Mouse (Mus musculus) CH12.LX (cell line): Measurements from ENCODE around the gene Maml1. TPM values are rescaled to one million over a fixed set of nuclear protein-coding genes. Genes with fewer than 3 reads are reported as not detected.

Experiments used
- DNase-seq: peaks from one replicate; pipeline ENCODE4 v3.0.0-alpha.2; 2013; ENCODE audit errors: extremely low read depth
- H3K27ac ChIP-seq: 2 replicates; pipeline ENCODE4 v1.5.1; 2012; ENCODE audit warnings: low read depth, mild to moderate bottlenecking, control low read depth, moderate library complexity; ENCODE audit not compliant: insufficient read depth
- H3K27me3 ChIP-seq: replicated peaks from 2 replicates; pipeline ENCODE3; 2012; ENCODE audit warnings: inconsistent platforms
- H3K36me3 ChIP-seq, 2 experiments: replicated peaks in 1 of 2; 2 replicates each; pipeline versions ENCODE3 to v1.6.1; 2012; ENCODE audit warnings: inconsistent platforms in 1 of 2, low read length in 1 of 2, mild to moderate bottlenecking in 1 of 2, mixed read lengths in 1 of 2, moderate library complexity in 1 of 2; ENCODE audit not compliant: control insufficient read depth in 1 of 2, insufficient read depth in 1 of 2
- H3K4me1 ChIP-seq, 2 experiments: 2 replicates each; pipeline ENCODE4 v1.6.1; 2012; ENCODE audit warnings: inconsistent platforms in 1 of 2, moderate library complexity in 1 of 2; ENCODE audit not compliant: insufficient read depth in 2 of 2, control insufficient read depth in 1 of 2
- H3K4me2 ChIP-seq: 2 replicates; pipeline ENCODE4 v1.6.1; 2012; ENCODE audit warnings: low read depth, mild to moderate bottlenecking, control low read depth; ENCODE audit not compliant: poor library complexity, insufficient read depth, severe bottlenecking
- H3K4me3 ChIP-seq, 3 experiments: fragments of 150-350 bp in 1 of 3; sonication (generic) in 1 of 3; replicated peaks in 1 of 3; 2 replicates each; pipeline versions ENCODE3 to v1.5.1; 2011 to 2012; ENCODE audit warnings: low read depth in 2 of 3, low read length in 2 of 3, mild to moderate bottlenecking in 2 of 3, moderate library complexity in 2 of 3, control low read depth in 1 of 3, improper control_type of control experiment in 1 of 3, inconsistent platforms in 1 of 3, mixed read lengths in 1 of 3; ENCODE audit not compliant: poor library complexity in 1 of 3
- H3K79me2 ChIP-seq: replicated peaks from 2 replicates; pipeline ENCODE4 v1.6.1; 2012; ENCODE audit warnings: mild to moderate bottlenecking, moderate library complexity; ENCODE audit not compliant: control insufficient read depth, poor library complexity, insufficient read depth, severe bottlenecking; ENCODE audit errors: extremely low read depth
- H3K9ac ChIP-seq: 2 replicates; pipeline ENCODE4 v1.6.1; 2012; ENCODE audit warnings: low read depth, mild to moderate bottlenecking, control low read depth, moderate library complexity; ENCODE audit not compliant: insufficient read depth
- H3K9me3 ChIP-seq: replicated peaks from 2 replicates; pipeline ENCODE3; 2012; ENCODE audit warnings: low read length, inconsistent platforms, mixed read lengths
- BHLHE40 ChIP-seq: IDR thresholded peaks from 2 replicates; pipeline ENCODE4 v1.6.1; 2011; ENCODE audit warnings: mild to moderate bottlenecking, low read depth, low read length, improper control_type of control experiment
- CHD1 ChIP-seq: IDR thresholded peaks from 2 replicates; pipeline ENCODE4 v1.6.1; 2012; ENCODE audit warnings: low read depth, low read length, improper control_type of control experiment, inconsistent platforms
- CHD2 ChIP-seq: IDR thresholded peaks from 2 replicates; pipeline ENCODE4 v1.6.1; 2011; ENCODE audit warnings: low read length, improper control_type of control experiment
- ELF1 ChIP-seq: IDR thresholded peaks from 2 replicates; pipeline ENCODE4 v1.6.1; 2014; ENCODE audit warnings: low read depth, mild to moderate bottlenecking, inconsistent platforms, low read length, improper control_type of control experiment
- EP300 ChIP-seq: IDR thresholded peaks from 2 replicates; pipeline ENCODE4 v1.6.1; 2011; ENCODE audit warnings: low read length, improper control_type of control experiment
- HCFC1 ChIP-seq: IDR thresholded peaks from 2 replicates; pipeline ENCODE4 v1.6.1; 2012; ENCODE audit warnings: low read depth, mild to moderate bottlenecking, inconsistent platforms, low read length, improper control_type of control experiment
- IRF4 ChIP-seq: IDR thresholded peaks from 2 replicates; pipeline ENCODE4 v1.6.1; 2014; ENCODE audit warnings: low read depth, mild to moderate bottlenecking, inconsistent platforms, low read length, improper control_type of control experiment
- JUN ChIP-seq: IDR thresholded peaks from 2 replicates; pipeline ENCODE4 v1.6.1; 2011; ENCODE audit warnings: low read depth, mild to moderate bottlenecking, low read length, improper control_type of control experiment, moderate library complexity; ENCODE audit not compliant: insufficient read depth
- JUND ChIP-seq: conservative IDR thresholded peaks from 2 replicates; pipeline ENCODE4 v1.6.1; 2011; ENCODE audit warnings: low read depth, low read length, improper control_type of control experiment
- KAT2A ChIP-seq: IDR thresholded peaks from 2 replicates; pipeline ENCODE4 v1.6.1; 2012; ENCODE audit warnings: low read length, improper control_type of control experiment, inconsistent platforms; ENCODE audit not compliant: insufficient replicate concordance
- MAX ChIP-seq: IDR thresholded peaks from 2 replicates; pipeline ENCODE4 v1.6.1; 2011; ENCODE audit warnings: low read length, improper control_type of control experiment
- MXI1 ChIP-seq: IDR thresholded peaks from 2 replicates; pipeline ENCODE4 v1.6.1; 2011; ENCODE audit warnings: mild to moderate bottlenecking, low read depth, low read length, improper control_type of control experiment
- NRF1 ChIP-seq: IDR thresholded peaks from 2 replicates; pipeline ENCODE4 v1.6.1; 2014; ENCODE audit warnings: low read depth, mild to moderate bottlenecking, inconsistent platforms, low read length, improper control_type of control experiment, moderate library complexity
- PAX5 ChIP-seq: IDR thresholded peaks from 2 replicates; pipeline ENCODE4 v1.6.1; 2012; ENCODE audit warnings: low read length, inconsistent platforms, mixed read lengths
- RAD21 ChIP-seq: IDR thresholded peaks from 2 replicates; pipeline ENCODE4 v1.6.1; 2011; ENCODE audit warnings: low read depth, mild to moderate bottlenecking, low read length, improper control_type of control experiment, moderate library complexity
- RCOR1 ChIP-seq: conservative IDR thresholded peaks from 2 replicates; pipeline ENCODE4 v1.6.1; 2012; ENCODE audit warnings: low read depth, mild to moderate bottlenecking, inconsistent platforms, low read length, improper control_type of control experiment
- SIN3A ChIP-seq: IDR thresholded peaks from 2 replicates; pipeline ENCODE4 v1.6.1; 2012; ENCODE audit warnings: low read length, improper control_type of control experiment, inconsistent platforms
- SMC3 ChIP-seq: IDR thresholded peaks from 2 replicates; pipeline ENCODE4 v1.6.1; 2011; ENCODE audit warnings: low read depth, low read length, improper control_type of control experiment
- TBP ChIP-seq: conservative IDR thresholded peaks from 2 replicates; pipeline ENCODE4 v1.6.1; 2011; ENCODE audit warnings: low read depth, low read length, improper control_type of control experiment
- UBTF ChIP-seq: IDR thresholded peaks from 2 replicates; pipeline ENCODE4 v1.6.1; 2012; ENCODE audit warnings: low read depth, mild to moderate bottlenecking, inconsistent platforms, low read length, improper control_type of control experiment, moderate library complexity
- ZKSCAN1 ChIP-seq: IDR thresholded peaks from 2 replicates; pipeline ENCODE4 v1.6.1; 2012; ENCODE audit warnings: low read depth, inconsistent platforms, low read length, improper control_type of control experiment, borderline replicate concordance
- ZMIZ1 ChIP-seq: IDR thresholded peaks from 2 replicates; pipeline ENCODE4 v1.6.1; 2012; ENCODE audit warnings: low read depth, mild to moderate bottlenecking, inconsistent platforms, low read length, improper control_type of control experiment
- ZNF384 ChIP-seq: IDR thresholded peaks from 2 replicates; pipeline ENCODE4 v1.6.1; 2012; ENCODE audit warnings: low read depth, low read length, improper control_type of control experiment, inconsistent platforms
- dilution Hi-C: fragments of 300-500 bp; cut with MboI; formaldehyde crosslinking; loops from 2 replicates; pipeline ENCODE4 v1.14.3; 2020; ENCODE audit warnings: low sequenced_read_pairs; ENCODE audit not compliant: extremely low pct_unique_long_range_greater_than_20kb, extremely low pct_ligation_motif_present
- in situ Hi-C: fragments of 300-500 bp; cut with MboI; formaldehyde crosslinking; loops from 3 replicates; pipeline ENCODE4 v1.14.3; 2019; ENCODE audit warnings: low sequenced_read_pairs, low pct_ligation_motif_present, low pct_unique_long_range_greater_than_20kb, mixed read lengths
- polyA plus RNA-seq: library from polyadenylated mRNA; unstranded; fragments of >175 nt; gene quantifications from 2 replicates; pipeline ENCODE4 v1.2.1, GENCODE M21; 2012; ENCODE audit warnings: low read depth; ENCODE audit not compliant: insufficient read length
- total RNA-seq, 2 experiments: library from RNA; depleted of rRNA; stranded (reverse); fragments of 300-350 nt in 1 of 2; fragments of >200 nt in 1 of 2; gene quantifications; 2 replicates each; pipeline ENCODE4 v1.2.3; 2012 to 2014

The Maml1 gene
- total and polyA plus RNA-seq, 3 experiments = 2.2 to 9.7 (median 5.4) TPM

DNA sequence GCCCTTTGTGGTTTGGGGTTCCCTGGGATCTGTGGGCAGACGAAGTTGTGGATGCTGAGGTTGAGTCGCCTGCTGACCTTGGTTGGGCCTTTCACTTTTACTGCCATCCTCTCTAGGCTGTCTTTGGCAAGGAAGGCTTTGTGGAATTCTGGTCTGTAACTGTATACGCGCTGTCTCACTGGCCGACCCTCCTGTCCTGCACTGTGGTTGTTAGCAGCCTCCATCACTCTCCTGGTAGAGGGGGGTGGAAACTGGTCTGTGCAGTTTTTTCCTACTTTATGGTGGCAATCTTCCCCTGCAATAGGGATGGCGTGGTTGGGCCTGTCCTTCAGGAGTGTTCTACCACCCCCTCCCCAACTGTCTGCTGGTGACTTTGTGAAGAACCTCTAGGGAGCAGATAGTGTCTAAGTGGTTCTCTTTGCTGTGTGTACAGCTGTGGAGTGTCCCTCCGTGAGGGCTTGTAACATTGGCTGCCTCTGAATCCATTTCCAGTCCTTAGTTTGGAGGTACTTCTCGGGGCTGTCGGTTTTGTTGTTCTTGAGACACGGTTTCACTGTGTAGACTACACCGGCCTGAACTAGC lies 39.3 kb downstream of the Maml1 start:
- peaks cover 15 to 31% of the 10 kb centered on the region in 2 experiments for H3K36me3 ChIP-seq
- H3K4me2 ChIP-seq = no peak overlapping the region
- DNase-seq = no peak
- TF ChIP-seq KAT2A (no peak), MXI1 (no peak), RAD21 (no peak), ZMIZ1 (no peak), NRF1 (no peak)
- H3K9me3 ChIP-seq = no peaks in the 10 kb centered on the region
- H3K27ac ChIP-seq = no peak overlapping the region
- in situ Hi-C loops = no loop called here
- no peak overlapping the region for H3K4me3 ChIP-seq
- dilution Hi-C loops = no loop called here
- peaks cover 14 to 17% of the 10 kb centered on the region in 2 experiments for H3K4me1 ChIP-seq
- H3K27me3 ChIP-seq = no peaks in the 10 kb centered on the region
- H3K79me2 ChIP-seq = no peaks in the 10 kb centered on the region
- no peak overlapping the region for H3K9ac ChIP-seq

- no peak overlapping the region for H3K4me2 ChIP-seq
- H3K9me3 ChIP-seq = no peaks in the 10 kb centered on the region
- peaks cover 14 to 17% of the 10 kb centered on the region in 2 experiments for H3K4me1 ChIP-seq
- no peak overlapping the region for H3K4me3 ChIP-seq
- TF ChIP-seq CHD2 = no peak
- no peak for TF ChIP-seq BHLHE40
- no peak for TF ChIP-seq PAX5
- TF ChIP-seq, all 38 proteins: peak for 0
- no peaks in the 10 kb centered on the region for H3K79me2 ChIP-seq
- H3K27ac ChIP-seq = no peak overlapping the region
- dilution Hi-C loops (no loop called here), in situ Hi-C loops (no loop called here)
- no peak for DNase-seq
- no peak overlapping the region for H3K9ac ChIP-seq
- no peaks in the 10 kb centered on the region for H3K27me3 ChIP-seq
- H3K36me3 ChIP-seq = peaks cover 11 to 25% of the 10 kb centered on the region in 2 experiments
These were observed 39.9 kb downstream of the Maml1 start for GRCm38 (mm10) chr11:50252166-50252565.

- H3K4me1 ChIP-seq = peaks cover 14 to 19% of the 10 kb centered on the region in 2 experiments
- no peaks in the 10 kb centered on the region for H3K79me2 ChIP-seq
- DNase-seq = no peak
- no peaks in the 10 kb centered on the region for H3K9me3 ChIP-seq
- no peaks in the 10 kb centered on the region for H3K36me3 ChIP-seq
- TF ChIP-seq MAX = no peak
- TF ChIP-seq SIN3A = no peak
- no peak for TF ChIP-seq ELF1
- no peak for TF ChIP-seq ZKSCAN1
- no peak for TF ChIP-seq BHLHE40
- no peak for TF ChIP-seq HCFC1
- TF ChIP-seq CHD1 = no peak
- TF ChIP-seq RCOR1 = no peak
- TF ChIP-seq JUND = no peak
- no peak for TF ChIP-seq UBTF
- no peak for TF ChIP-seq JUN
- no peak for TF ChIP-seq IRF4
- TF ChIP-seq TBP = no peak
- TF ChIP-seq SMC3 = no peak
- no peak for TF ChIP-seq ZNF384
- TF ChIP-seq EP300 = no peak
- TF ChIP-seq, all 38 proteins: peak for 0
- Histone ChIP-seq H3K9ac (no peak overlapping the region), H3K27ac (no peak overlapping the region), H3K4me2 (no peak overlapping the region), H3K4me3 (no peak overlapping the region), H3K27me3 (no peaks in the 10 kb centered on the region)
- dilution Hi-C loops (no loop called here), in situ Hi-C loops (no loop called here)
These were observed 43.5 kb downstream of the Maml1 start for GRCm38 (mm10) chr11:50248473-50249171.
